Mouse (Mus musculus): ENCODE measurements around the gene 1700025G04Rik.

DNA sequence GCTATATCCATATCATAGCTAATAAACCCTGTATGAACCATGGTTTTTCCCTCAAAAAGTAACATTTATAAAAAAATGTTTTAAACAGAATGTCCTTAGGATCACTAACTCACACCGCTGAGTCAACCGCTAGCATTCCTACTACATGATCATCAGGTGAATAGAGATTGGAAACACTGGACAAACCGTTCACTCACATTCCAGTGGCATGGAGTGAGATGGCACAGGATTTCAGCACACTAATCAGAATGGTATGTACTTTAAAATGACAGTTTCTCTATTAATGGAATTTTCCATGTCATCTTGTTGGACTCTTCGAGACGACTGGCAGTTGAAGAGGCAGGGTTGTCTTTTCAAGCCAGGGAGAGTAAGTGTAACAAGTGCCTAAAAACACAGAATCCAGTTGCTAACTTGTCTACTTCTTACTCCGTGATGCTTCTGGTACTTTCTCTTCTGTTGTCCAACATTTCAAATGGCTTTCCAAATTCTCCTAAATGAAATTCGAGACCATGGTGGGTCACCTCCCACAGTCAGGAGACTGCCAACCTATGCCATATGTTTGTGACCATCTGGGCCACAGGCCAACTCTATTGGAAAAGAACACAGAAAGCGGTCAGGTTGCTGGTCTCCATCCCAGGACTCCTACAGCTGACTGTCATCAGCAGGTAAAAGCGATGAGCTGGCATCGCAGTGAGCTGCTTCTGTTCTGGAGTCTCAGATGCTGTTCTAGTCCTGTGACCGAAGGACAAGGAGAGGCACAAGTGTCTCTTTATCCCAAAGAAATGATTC lies 26.4 kb downstream of the 1700025G04Rik start:
- TF ChIP-seq POLR2A (IDR thresholded peaks at IDR 0.05; ENCODE audit: low read depth, low read length) (no peak), CTCF (conservative IDR thresholded peaks at IDR 0.05; ENCODE audit: insufficient read depth, insufficient read length, low read depth, low read length) (no peak)
